ENCODE assay signal across 16 mouse cellular contexts in the genomic region with DNA sequence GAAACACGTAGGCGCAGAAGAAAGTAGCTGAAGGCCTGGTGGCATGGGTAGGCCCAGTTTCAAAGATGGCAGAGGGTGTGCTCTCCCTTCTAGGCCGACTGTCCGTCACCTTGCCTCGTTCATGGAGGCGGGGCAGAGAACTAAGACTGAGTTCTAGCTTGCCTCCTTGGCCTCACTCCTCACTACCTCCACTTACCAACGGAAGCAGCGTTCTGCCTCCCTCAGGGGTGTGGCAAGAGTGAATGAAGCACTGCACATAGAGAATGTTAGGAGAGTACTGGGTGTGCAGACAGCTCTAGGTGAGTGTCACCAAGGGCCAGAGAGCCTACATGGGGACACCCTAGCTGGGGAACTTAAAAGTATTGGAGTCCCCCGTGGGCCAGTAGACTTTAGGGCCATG. TPM values are rescaled to one million over a fixed set of nuclear protein-coding genes. Genes with fewer than 3 reads are reported as not detected.
A peak's percentile ranks its signal among the peaks of the same experiment; 100 is the strongest.
DNase-seq lines count a peak whose midpoint lies in the region; ATAC-seq and TF ChIP-seq lines count a peak whose summit lies in the region.
"Had no signal": no experiment of that assay in that cellular context is flagged by ENCODE, and none has a peak within 500 bp of the region (broad histone marks: within the 10 kb centered on the region; RNA-seq: fewer than 3 reads in every experiment).

No protein-coding gene starts in this region.

- no peak for TF ChIP-seq CTCF in lung, embryonic 14.5 days (IDR thresholded peaks at IDR 0.05; ENCODE audit: low read depth)
- TF ChIP-seq CTCF in lung, adult 2 months (IDR thresholded peaks at IDR 0.05; ENCODE audit: insufficient read depth, low read length), result no peak
- TF ChIP-seq CTCF in heart, postnatal 0 days (IDR thresholded peaks at IDR 0.05; ENCODE audit: low read depth), result no peak

- no peak for DNase-seq in heart, adult 9 months (ENCODE audit: low spot score in 2 of 2)
- no peak for DNase-seq in lung, embryonic 14.5 days
- DNase-seq in lung, adult 2 months, result no peak
- no peak for DNase-seq in heart, postnatal 0 days (ENCODE audit: low spot score)
- DNase-seq in liver, embryonic 13.5 days, result no peak
- no peak for DNase-seq in left cerebral cortex, postnatal 10 days (ENCODE audit: extremely low spot score in 1 of 2, low spot score in 2 of 2)
- DNase-seq in midbrain, embryonic 11.5 days (ENCODE audit: low spot score, missing footprints), result no peak
- DNase-seq: cerebellum, postnatal 36 days; thymus, postnatal 14 days had no signal

- TF ChIP-seq EP300 in heart, postnatal 0 days (IDR thresholded peaks at IDR 0.05; ENCODE audit: low read depth), result no peak

- H3K27ac ChIP-seq in heart, embryonic 15.5 days, result peak overlapping the region; percentile 89
- H3K27ac ChIP-seq in lung, embryonic 14.5 days (ENCODE audit: low read depth), result peak overlapping the region; percentile 50; the same call in 1 of the 2 replicates
- H3K27ac ChIP-seq in heart, postnatal 0 days (ENCODE audit: low read depth), result peak overlapping the region; percentile 91
- H3K27ac ChIP-seq in liver, embryonic 13.5 days, result peak overlapping the region; percentile 77; the same call in 1 of the 2 replicates
- H3K27ac ChIP-seq in midbrain, embryonic 11.5 days (ENCODE audit: low read depth, low read length), result no peak overlapping the region

- WGBS in heart, embryonic 15.5 days, result 93% methylated on average over 9 of the region's 9 CpGs
- 87% methylated on average over 9 of the region's 9 CpGs for WGBS in lung, embryonic 14.5 days
- WGBS in lung, adult 2 months, result 93% methylated on average over 9 of the region's 9 CpGs
- 96% methylated on average over 9 of the region's 9 CpGs for WGBS in heart, postnatal 0 days
- 82% methylated on average over 9 of the region's 9 CpGs for WGBS in liver, embryonic 13.5 days (ENCODE audit: insufficient replicate concordance)
- 91% methylated on average over 9 of the region's 9 CpGs for WGBS in midbrain, embryonic 11.5 days

- intact Hi-C loops in left cerebral cortex, postnatal 10 days (cut with DNase I), result no loop called here

- no peak overlapping the region for H3K4me2 ChIP-seq in heart, embryonic 15.5 days
- no peak overlapping the region for H3K4me2 ChIP-seq in lung, embryonic 14.5 days
- H3K4me2 ChIP-seq in heart, postnatal 0 days (ENCODE audit: low read depth, low read length), result no peak overlapping the region
- H3K4me2 ChIP-seq in liver, embryonic 13.5 days, result no peak overlapping the region
- H3K4me2 ChIP-seq in midbrain, embryonic 11.5 days, result no peak overlapping the region
- H3K4me2 ChIP-seq: embryonic facial prominence, embryonic 13.5 days; forebrain, embryonic 12.5 days; intestine, embryonic 15.5 days; midbrain, embryonic 15.5 days had no signal

- no peak overlapping the region for H3K9ac ChIP-seq in heart, embryonic 15.5 days
- H3K9ac ChIP-seq in lung, embryonic 14.5 days, result no peak overlapping the region
- no peak overlapping the region for H3K9ac ChIP-seq in heart, postnatal 0 days (replicated peaks; ENCODE audit: low read depth, low read length)
- no peak overlapping the region for H3K9ac ChIP-seq in liver, embryonic 13.5 days
- no peak overlapping the region for H3K9ac ChIP-seq in midbrain, embryonic 11.5 days (ENCODE audit: low read length)
- H3K9ac ChIP-seq: embryonic facial prominence, embryonic 13.5 days; forebrain, embryonic 12.5 days; intestine, embryonic 15.5 days; midbrain, embryonic 15.5 days had no signal

- no peak overlapping the region for H3K4me3 ChIP-seq in heart, embryonic 15.5 days
- no peak overlapping the region for H3K4me3 ChIP-seq in lung, embryonic 14.5 days (ENCODE audit: low read depth, low read length)
- no peak overlapping the region for H3K4me3 ChIP-seq in lung, adult 2 months (replicated peaks; ENCODE audit: extremely low read depth, low read depth, low read length)
- no peak overlapping the region for H3K4me3 ChIP-seq in heart, postnatal 0 days (ENCODE audit: low read depth, low read length)
- no peak overlapping the region for H3K4me3 ChIP-seq in liver, embryonic 13.5 days (replicated peaks)
- no peak overlapping the region for H3K4me3 ChIP-seq in midbrain, embryonic 11.5 days (ENCODE audit: low read depth, low read length)
- H3K4me3 ChIP-seq: embryonic facial prominence, embryonic 13.5 days; forebrain, embryonic 12.5 days; hindbrain, embryonic 10.5 days; intestine, embryonic 15.5 days; midbrain, embryonic 15.5 days had no signal

- ATAC-seq in heart, embryonic 15.5 days (replicated peaks; ENCODE audit: insufficient number of reproducible peaks, insufficient read depth, low FRiP score, low read depth), result no peak
- no peak for ATAC-seq in lung, embryonic 14.5 days (ENCODE audit: insufficient read depth)
- no peak for ATAC-seq in heart, postnatal 0 days (ENCODE audit: insufficient read depth, low read depth)
- no peak for ATAC-seq in liver, embryonic 13.5 days (ENCODE audit: low read depth)
- ATAC-seq in midbrain, embryonic 11.5 days (ENCODE audit: low FRiP score), result no peak
- ATAC-seq: activated CD4-positive, CD25-positive, alpha-beta regulatory T cell, adult 4 months; intestine, embryonic 15.5 days; midbrain, embryonic 15.5 days had no signal

- no peaks in the 10 kb centered on the region for H3K27me3 ChIP-seq in heart, embryonic 15.5 days
- no peaks in the 10 kb centered on the region for H3K27me3 ChIP-seq in lung, embryonic 14.5 days (ENCODE audit: insufficient read depth, low read length)
- no peaks in the 10 kb centered on the region for H3K27me3 ChIP-seq in heart, postnatal 0 days (ENCODE audit: control insufficient read depth, insufficient read depth, low read length)
- no peaks in the 10 kb centered on the region for H3K27me3 ChIP-seq in liver, embryonic 13.5 days
- no peaks in the 10 kb centered on the region for H3K27me3 ChIP-seq in midbrain, embryonic 11.5 days (ENCODE audit: control insufficient read depth, insufficient read depth, low read length)
- H3K27me3 ChIP-seq: embryonic facial prominence, embryonic 13.5 days; forebrain, embryonic 12.5 days; intestine, embryonic 15.5 days; midbrain, embryonic 15.5 days had no signal

- H3K36me3 ChIP-seq in heart, embryonic 15.5 days, result peaks cover 11% of the 10 kb centered on the region; the same call in 1 of the 2 replicates
- peaks cover 24% of the 10 kb centered on the region; the same call in 1 of the 2 replicates for H3K36me3 ChIP-seq in lung, embryonic 14.5 days (ENCODE audit: insufficient read depth)
- no peaks in the 10 kb centered on the region for H3K36me3 ChIP-seq in heart, postnatal 0 days (replicated peaks; ENCODE audit: control insufficient read depth, insufficient read depth, low read length)
- H3K36me3 ChIP-seq in liver, embryonic 13.5 days, result peaks cover 24% of the 10 kb centered on the region
- no peaks in the 10 kb centered on the region for H3K36me3 ChIP-seq in midbrain, embryonic 11.5 days (ENCODE audit: control insufficient read depth, insufficient read depth, low read length)
- H3K36me3 ChIP-seq: intestine, embryonic 15.5 days; midbrain, embryonic 15.5 days had no signal

- H3K9me3 ChIP-seq in heart, embryonic 15.5 days (replicated peaks), result no peaks in the 10 kb centered on the region
- no peaks in the 10 kb centered on the region for H3K9me3 ChIP-seq in lung, embryonic 14.5 days (ENCODE audit: low read depth, low read length)
- no peaks in the 10 kb centered on the region for H3K9me3 ChIP-seq in heart, postnatal 0 days (replicated peaks; ENCODE audit: control insufficient read depth, low read length)
- H3K9me3 ChIP-seq in liver, embryonic 13.5 days (replicated peaks), result no peaks in the 10 kb centered on the region
- H3K9me3 ChIP-seq in midbrain, embryonic 11.5 days (ENCODE audit: control insufficient read depth, low read length), result no peaks in the 10 kb centered on the region
- H3K9me3 ChIP-seq: embryonic facial prominence, embryonic 13.5 days; forebrain, embryonic 12.5 days; hindbrain, embryonic 10.5 days; intestine, embryonic 15.5 days; midbrain, embryonic 15.5 days had no signal

- TF ChIP-seq POLR2A in lung, adult 2 months (IDR thresholded peaks at IDR 0.05; ENCODE audit: borderline replicate concordance, extremely low read depth, low read depth, low read length), result no peak

- peaks cover 77% of the 10 kb centered on the region for H3K4me1 ChIP-seq in heart, embryonic 15.5 days (replicated peaks)
- peaks cover 20% of the 10 kb centered on the region for H3K4me1 ChIP-seq in lung, embryonic 14.5 days (ENCODE audit: insufficient read depth)
- peaks cover 27% of the 10 kb centered on the region for H3K4me1 ChIP-seq in lung, adult 2 months (ENCODE audit: control insufficient read depth, insufficient read depth, low read length)
- peaks cover 59% of the 10 kb centered on the region for H3K4me1 ChIP-seq in heart, postnatal 0 days (ENCODE audit: control insufficient read depth, insufficient read depth)
- peaks cover 29% of the 10 kb centered on the region for H3K4me1 ChIP-seq in liver, embryonic 13.5 days (replicated peaks)
- H3K4me1 ChIP-seq in midbrain, embryonic 11.5 days (ENCODE audit: control insufficient read depth, insufficient read depth, low read length), result no peaks in the 10 kb centered on the region

RNA-seq across cellular contexts. Expression of a gene that starts 21.1 kb away (rescaled TPM):
- 30.8 and 38.1 TPM in 2 replicates for polyA plus RNA-seq in heart, embryonic 15.5 days (2015; fragmentation: Nextera tagmentation; extraction: Ambion mirVana)
- 19.7 and 24.5 TPM in 2 replicates for polyA plus RNA-seq in lung, embryonic 14.5 days (2014; fragmentation: Nextera tagmentation; extraction: Ambion mirVana)
- 233 and 359 TPM in 2 replicates for polyA plus RNA-seq in lung, adult 2 months (2012; rRNA removed)
- 105 and 114 TPM in 2 replicates for total RNA-seq in heart, postnatal 0 days (2014; rRNA removed; ENCODE audit: low replicate concordance)
- 23.1 and 24.0 TPM in 2 replicates for polyA plus RNA-seq in heart, postnatal 0 days (2015; fragmentation: Nextera tagmentation; extraction: Ambion mirVana)
- 22.2 and 27.8 TPM in 2 replicates for polyA plus RNA-seq in liver, embryonic 13.5 days (2015; fragmentation: Nextera tagmentation; extraction: Ambion mirVana)
- 10 to 100 TPM; 23.2 TPM for total RNA-seq in left cerebral cortex, postnatal 10 days (2021)
- 30.2 TPM in 2 replicates for polyA plus RNA-seq in midbrain, embryonic 11.5 days (2014; fragmentation: Nextera tagmentation; extraction: Ambion mirVana)

RNA-seq across cellular contexts. Expression of a gene that starts 21.8 kb away (rescaled TPM):
- 75.0 and 92.0 TPM in 2 replicates for polyA plus RNA-seq in heart, embryonic 15.5 days (2015; fragmentation: Nextera tagmentation; extraction: Ambion mirVana)
- 125 and 127 TPM in 2 replicates for polyA plus RNA-seq in lung, embryonic 14.5 days (2014; fragmentation: Nextera tagmentation; extraction: Ambion mirVana)
- polyA plus RNA-seq in lung, adult 2 months (2012; rRNA removed), result 86.3 and 93.3 TPM in 2 replicates
- 148 and 152 TPM in 2 replicates for total RNA-seq in heart, postnatal 0 days (2014; rRNA removed; ENCODE audit: low replicate concordance)
- 50.8 and 53.3 TPM in 2 replicates for polyA plus RNA-seq in heart, postnatal 0 days (2015; fragmentation: Nextera tagmentation; extraction: Ambion mirVana)
- polyA plus RNA-seq in liver, embryonic 13.5 days (2015; fragmentation: Nextera tagmentation; extraction: Ambion mirVana), result 35.2 and 37.0 TPM in 2 replicates
- total RNA-seq in left cerebral cortex, postnatal 10 days (2021), result 100 to 1,000 TPM; 170 to 171 TPM
- 129 and 130 TPM in 2 replicates for polyA plus RNA-seq in midbrain, embryonic 11.5 days (2014; fragmentation: Nextera tagmentation; extraction: Ambion mirVana)
